Mouse (Mus musculus) lung, adult 2 months (tissue): ENCODE measurements around the gene Rpl14.

ENCODE experiments used
- CTCF ChIP-seq: fragments of 200-500 bp; IDR thresholded peaks from 2 replicates; pipeline ENCODE4 v1.5.1; 2011; ENCODE audit warnings: mild to moderate bottlenecking, low read length, control low read depth; ENCODE audit not compliant: insufficient read depth
- POLR2A ChIP-seq: fragments of 200-500 bp; IDR thresholded peaks from 2 replicates; pipeline ENCODE4 v1.6.1; 2011; ENCODE audit warnings: low read depth, mild to moderate bottlenecking, control low read depth, low read length, borderline replicate concordance; ENCODE audit errors: extremely low read depth

DNA sequence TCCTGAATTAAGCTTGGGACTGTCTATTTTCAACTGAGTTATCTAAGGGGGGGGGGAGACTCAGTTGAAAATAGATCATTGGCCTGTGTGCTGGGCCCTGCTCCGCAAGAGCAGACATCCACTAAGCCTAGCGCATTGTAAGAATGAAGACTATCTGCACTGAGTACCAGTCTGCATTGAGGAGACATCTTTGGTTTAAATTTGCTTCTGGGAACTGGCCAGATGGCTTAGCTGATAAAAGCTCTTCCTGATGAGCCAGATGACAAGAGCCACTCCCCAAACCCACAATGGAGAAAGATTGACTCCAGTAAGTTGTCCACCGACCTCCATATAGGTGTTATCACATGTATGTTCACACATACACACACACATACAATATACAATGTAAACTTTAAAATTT lies 7.7 kb upstream of the Rpl14 start:
- TF ChIP-seq CTCF (no peak), POLR2A (no peak)
